Mouse (Mus musculus) heart, embryonic 15.5 days (tissue): ENCODE data around the gene Gm14391. TPM values are rescaled to one million over a fixed set of nuclear protein-coding genes. Genes with fewer than 3 reads are reported as not detected.
"Not testable (repeated sequence)": the region's sequence is repeated elsewhere in the genome, so short reads cannot be mapped to it uniquely, and the experiment has no call there.

Experiments used
- ATAC-seq: fragments of 200-750 bp; cut with Nextera tagmentation; replicated peaks from 2 replicates; pipeline ENCODE4 v1.8.0; 2017; ENCODE audit warnings: low read depth, moderate TSS enrichment; ENCODE audit not compliant: insufficient number of reproducible peaks, insufficient read depth, low FRiP score
- H3K27ac ChIP-seq: fragments of 300-500 bp; sonication (generic); 2 replicates; pipeline ENCODE4 v1.5.1; 2015; ENCODE audit warnings: mild to moderate bottlenecking, inconsistent platforms
- H3K27me3 ChIP-seq: fragments of 300-500 bp; sonication (generic); 2 replicates; pipeline ENCODE4 v1.6.1; 2015; ENCODE audit warnings: inconsistent platforms
- H3K36me3 ChIP-seq: fragments of 300-500 bp; sonication (generic); 2 replicates; pipeline ENCODE4 v1.6.1; 2015; ENCODE audit warnings: mild to moderate bottlenecking, inconsistent platforms
- H3K4me1 ChIP-seq: fragments of 300-500 bp; sonication (generic); replicated peaks from 2 replicates; pipeline ENCODE4 v1.6.1; 2015; ENCODE audit warnings: inconsistent platforms
- H3K4me2 ChIP-seq: fragments of 300-500 bp; sonication (generic); 2 replicates; pipeline ENCODE4 v1.6.1; 2015; ENCODE audit warnings: inconsistent platforms, mild to moderate bottlenecking, moderate library complexity
- H3K4me3 ChIP-seq: fragments of 300-500 bp; sonication (generic); 2 replicates; pipeline ENCODE4 v1.5.1; 2015; ENCODE audit warnings: mild to moderate bottlenecking, inconsistent platforms
- H3K9ac ChIP-seq: fragments of 300-500 bp; sonication (generic); 2 replicates; pipeline ENCODE4 v1.6.1; 2015; ENCODE audit warnings: mild to moderate bottlenecking, inconsistent platforms
- H3K9me3 ChIP-seq: fragments of 300-500 bp; sonication (generic); replicated peaks from 2 replicates; pipeline ENCODE4 v1.6.1; 2016; ENCODE audit warnings: inconsistent platforms
- WGBS: fragments of 180-500 bp; shearing (Covaris S2); methylation state at CpG from one replicate; pipeline ENCODE4 v1.1.7; 2015; ENCODE audit warnings: mixed read lengths; 5-methylcytosine and 5-hydroxymethylcytosine counted together
- polyA plus RNA-seq: library from polyadenylated mRNA; unstranded; fragments of >200 nt; fragmentation: Nextera tagmentation; extraction: Ambion mirVana; gene quantifications from 2 replicates; pipeline ENCODE4 v1.2.1, GENCODE M21; 2015

Gene Gm14391
- polyA plus RNA-seq, 1 experiment from 2014 or later = 3.4 TPM

DNA sequence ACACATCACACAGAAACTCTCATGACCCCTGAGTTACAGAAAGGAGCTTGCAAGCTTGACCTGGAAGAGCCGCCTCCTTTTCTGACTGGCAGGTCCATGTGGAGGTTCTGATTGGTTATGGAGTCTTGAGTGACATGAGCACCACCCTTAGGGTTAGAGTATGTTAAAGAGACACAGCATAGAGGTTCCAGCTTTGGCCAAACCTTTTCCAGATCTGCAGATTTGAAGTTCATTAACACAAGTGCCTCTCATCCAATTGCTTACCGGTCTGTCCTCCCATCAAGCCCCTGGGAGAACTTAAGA, 64.8 kb downstream of the Gm14391 start, which contains the start of gene Gm14399:
Gm14399 (minus strand) TSS at position 20 of the 303 bp plus-strand sequence.
- Histone ChIP-seq H3K4me3 (peak within 1 kb of the TSS; percentile 58), H3K9ac (peak within 1 kb of the TSS; percentile 48; the same call in 1 of the 2 replicates), H3K4me2 (peak within 1 kb of the TSS; percentile 55)
- H3K4me1 ChIP-seq, H3K9me3 ChIP-seq, H3K27me3 ChIP-seq, H3K27ac ChIP-seq, ATAC-seq, H3K36me3 ChIP-seq: not testable (repeated sequence)
- WGBS = 0% methylated on average over 1 of the region's 2 CpGs

- not testable (repeated sequence) for H3K36me3 ChIP-seq, H3K27ac ChIP-seq, H3K9me3 ChIP-seq, H3K27me3 ChIP-seq, H3K4me1 ChIP-seq, ATAC-seq
- 5% methylated on average over 25 of the region's 25 CpGs for WGBS
- Histone ChIP-seq H3K4me3 (peak overlapping the region; percentile 58), H3K4me2 (peak overlapping the region; percentile 55), H3K9ac (peak overlapping the region; percentile 48; the same call in 1 of the 2 replicates)
Measured at GRCm38 (mm10) chr2:175141118-175141992, 65.4 kb downstream of the Gm14391 start.

Other genes starting within 250 kb of the Gm14391 start
- not detected in 2 replicates for gene Gm14444, start 196.7 kb downstream of the Gm14391 start, polyA plus RNA-seq
- gene Gm14393, start 139.1 kb downstream of the Gm14391 start, polyA plus RNA-seq = 1.1 and 1.3 TPM in 2 replicates
- gene Gm14399, start 64.9 kb downstream of the Gm14391 start, polyA plus RNA-seq = 4.7 and 5.0 TPM in 2 replicates
- 0.53 and 0.60 TPM in 2 replicates for gene Gm14443, start 31.0 kb downstream of the Gm14391 start, polyA plus RNA-seq
- gene Gm14440, start 68.2 kb upstream of the Gm14391 start, polyA plus RNA-seq = not detected in 2 replicates
- gene Gm4631, start 131.3 kb upstream of the Gm14391 start, polyA plus RNA-seq = 9.9 and 10.1 TPM in 2 replicates
- 4.1 and 5.4 TPM in 2 replicates for gene Zfp968, start 165.5 kb upstream of the Gm14391 start, polyA plus RNA-seq
- gene Gm4724, start 228.9 kb upstream of the Gm14391 start, polyA plus RNA-seq = 7.6 TPM in 2 replicates